Mouse (Mus musculus) heart, embryonic 10.5 days (tissue): ENCODE results near the gene Myrip. TPM values are rescaled to one million over a fixed set of nuclear protein-coding genes. Genes with fewer than 3 reads are reported as not detected.

Experiments
- DNase-seq: peaks from one replicate; pipeline ENCODE4 v3.0.0-alpha.2; 2017; ENCODE audit warnings: low spot score
- H3K27ac ChIP-seq: fragments of 300-500 bp; sonication (generic); 2 replicates; pipeline ENCODE4 v1.5.1; 2016; ENCODE audit warnings: mild to moderate bottlenecking
- H3K27me3 ChIP-seq: fragments of 300-500 bp; sonication (generic); 2 replicates; pipeline ENCODE4 v1.6.1; 2016; ENCODE audit warnings: mild to moderate bottlenecking; ENCODE audit not compliant: poor library complexity, insufficient read depth, severe bottlenecking
- H3K36me3 ChIP-seq: fragments of 300-500 bp; sonication (generic); 2 replicates; pipeline ENCODE4 v1.6.1; 2016; ENCODE audit warnings: mild to moderate bottlenecking, moderate library complexity
- H3K4me1 ChIP-seq: fragments of 300-500 bp; sonication (generic); 2 replicates; pipeline ENCODE4 v1.6.1; 2016; ENCODE audit warnings: mild to moderate bottlenecking
- H3K4me3 ChIP-seq: fragments of 300-500 bp; sonication (generic); 2 replicates; pipeline ENCODE4 v1.5.1; 2016; ENCODE audit warnings: mild to moderate bottlenecking, moderate library complexity
- H3K9me3 ChIP-seq: fragments of 300-500 bp; sonication (generic); 2 replicates; pipeline ENCODE4 v1.6.1; 2016; ENCODE audit warnings: mild to moderate bottlenecking, moderate library complexity
- WGBS: fragments of 180-500 bp; shearing (Covaris S2); methylation state at CpG from one replicate; pipeline ENCODE4 v1.1.7; 2016; 5-methylcytosine and 5-hydroxymethylcytosine counted together
- polyA plus RNA-seq: library from polyadenylated mRNA; unstranded; fragments of >200 nt; fragmentation: Nextera tagmentation; extraction: Ambion mirVana; gene quantifications from 2 replicates; pipeline ENCODE4 v1.2.1, GENCODE M21; 2016

Myrip gene
- polyA plus RNA-seq, 1 experiment from 2014 or later: 0.15 TPM

DNA sequence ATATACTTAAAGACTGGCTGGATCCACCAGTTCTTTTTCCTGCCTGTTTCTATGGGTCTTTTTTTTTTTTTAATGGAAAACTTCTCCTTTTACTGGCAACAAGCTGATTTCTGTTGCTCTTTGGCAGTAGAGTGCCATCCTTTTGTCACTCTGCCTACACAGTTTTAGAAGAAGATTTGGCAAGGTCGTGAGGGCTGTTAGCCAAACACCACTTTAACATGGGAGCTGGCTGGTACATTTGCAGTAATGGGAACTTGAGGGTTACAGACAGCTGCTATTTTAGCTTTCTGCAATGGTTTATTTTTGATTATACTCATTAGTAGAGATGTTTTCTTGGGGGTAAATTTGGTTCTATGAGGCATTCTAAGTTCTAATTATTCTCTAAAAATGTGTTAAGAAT is 137.5 kb downstream of the Myrip start:
- WGBS: 63% methylated on average over 1 of the region's 1 CpGs
- no peak overlapping the region for H3K27ac ChIP-seq
- no peaks in the 10 kb centered on the region for H3K27me3 ChIP-seq
- H3K9me3 ChIP-seq: no peaks in the 10 kb centered on the region
- no peak overlapping the region for H3K4me3 ChIP-seq
- no peak for DNase-seq
- H3K4me1 ChIP-seq: no peaks in the 10 kb centered on the region
- no peaks in the 10 kb centered on the region for H3K36me3 ChIP-seq

DNA sequence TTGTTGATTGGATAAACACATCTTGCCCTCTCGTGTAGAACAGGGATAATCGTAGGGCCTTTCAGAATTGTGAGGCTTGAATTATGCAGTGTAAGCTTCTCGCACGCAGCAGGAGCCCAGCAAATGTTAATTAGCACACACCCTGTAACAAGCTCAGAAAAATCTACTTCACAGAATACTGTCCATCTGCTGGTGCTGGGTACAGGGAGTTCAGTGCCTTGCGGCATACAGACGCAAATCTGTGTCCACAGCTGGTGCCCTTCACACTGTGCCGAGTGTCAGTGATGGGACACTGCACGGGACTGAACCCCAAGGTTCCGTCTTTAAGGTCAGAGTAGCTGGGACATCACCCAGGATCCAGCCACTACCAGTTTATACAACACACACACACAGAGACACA is 143.3 kb downstream of the Myrip start:
- no peaks in the 10 kb centered on the region for H3K36me3 ChIP-seq
- DNase-seq: no peak
- H3K4me1 ChIP-seq: no peaks in the 10 kb centered on the region
- no peak overlapping the region for H3K4me3 ChIP-seq
- H3K27me3 ChIP-seq: no peaks in the 10 kb centered on the region
- no peaks in the 10 kb centered on the region for H3K9me3 ChIP-seq
- 75% methylated on average over 9 of the region's 9 CpGs for WGBS
- H3K27ac ChIP-seq: no peak overlapping the region

GRCm38 (mm10) chr9:120449696-120450329 is 148.5 kb downstream of the Myrip start:
- Histone ChIP-seq H3K9me3 (no peaks in the 10 kb centered on the region), H3K4me1 (no peaks in the 10 kb centered on the region), H3K4me3 (no peak overlapping the region), H3K36me3 (no peaks in the 10 kb centered on the region), H3K27me3 (no peaks in the 10 kb centered on the region), H3K27ac (no peak overlapping the region)
- WGBS: 78% methylated on average over 6 of the region's 6 CpGs
- DNase-seq: no peak

DNA sequence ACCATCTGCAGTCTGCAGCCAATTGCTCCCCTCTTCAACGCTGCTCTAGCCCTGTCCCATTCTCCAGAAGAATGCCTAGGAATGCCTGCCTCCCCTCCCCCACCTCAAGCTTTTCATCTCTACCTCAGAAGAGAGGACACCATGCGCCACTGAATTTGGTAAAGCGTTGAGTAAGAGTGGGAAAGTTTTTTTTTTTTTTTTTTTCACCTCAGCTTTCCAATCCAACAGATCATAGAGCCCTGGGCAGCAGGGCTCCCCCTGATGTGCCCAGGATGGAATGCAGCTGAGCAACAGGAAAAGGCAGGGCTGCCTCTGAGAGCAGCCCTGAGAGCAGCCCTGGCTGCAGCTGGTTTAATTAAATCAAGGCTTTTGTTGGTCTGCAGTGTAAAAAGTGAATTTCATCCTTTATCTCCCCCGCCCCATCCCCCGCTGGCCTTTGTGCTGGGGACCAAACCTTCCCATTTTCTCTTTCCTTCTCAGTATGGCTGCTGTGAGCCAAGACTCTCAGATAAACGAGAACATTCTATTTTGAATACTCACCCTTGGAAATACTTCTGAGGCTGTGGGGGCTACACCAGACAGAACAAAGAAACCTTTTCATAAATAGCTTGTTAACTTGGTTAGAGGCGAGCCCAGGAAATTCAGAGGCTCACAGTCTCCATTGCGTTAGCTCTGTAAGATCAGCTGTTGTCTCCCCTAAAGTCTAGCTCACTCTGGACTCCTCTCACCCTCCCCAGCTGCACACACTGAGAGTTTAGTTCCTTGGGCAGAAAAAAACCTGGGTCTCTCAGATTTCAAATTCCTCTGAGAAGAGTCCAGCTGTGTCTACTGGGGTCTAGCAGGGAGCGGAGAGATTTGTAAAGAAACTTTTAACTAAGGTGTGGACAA is 154.7 kb downstream of the Myrip start:
- peaks cover 8% of the 10 kb centered on the region; the same call in 1 of the 2 replicates for H3K4me1 ChIP-seq
- H3K36me3 ChIP-seq: no peaks in the 10 kb centered on the region
- DNase-seq: no peak
- 37% methylated on average over 9 of the region's 9 CpGs for WGBS
- no peaks in the 10 kb centered on the region for H3K9me3 ChIP-seq
- H3K4me3 ChIP-seq: no peak overlapping the region
- H3K27me3 ChIP-seq: no peaks in the 10 kb centered on the region
- peak overlapping the region; percentile 56 for H3K27ac ChIP-seq

GRCm38 (mm10) chr9:120470431-120470830 is 169.1 kb downstream of the Myrip start:
- Histone ChIP-seq H3K36me3 (no peaks in the 10 kb centered on the region), H3K27me3 (0 out of 2 replicates have a peak, but pooled peaks cover 4% of the 10 kb centered on the region), H3K4me1 (no peaks in the 10 kb centered on the region), H3K27ac (no peak overlapping the region), H3K4me3 (no peak overlapping the region), H3K9me3 (no peaks in the 10 kb centered on the region)
- no peak for DNase-seq
- WGBS: 77% methylated on average over 1 of the region's 1 CpGs

DNA sequence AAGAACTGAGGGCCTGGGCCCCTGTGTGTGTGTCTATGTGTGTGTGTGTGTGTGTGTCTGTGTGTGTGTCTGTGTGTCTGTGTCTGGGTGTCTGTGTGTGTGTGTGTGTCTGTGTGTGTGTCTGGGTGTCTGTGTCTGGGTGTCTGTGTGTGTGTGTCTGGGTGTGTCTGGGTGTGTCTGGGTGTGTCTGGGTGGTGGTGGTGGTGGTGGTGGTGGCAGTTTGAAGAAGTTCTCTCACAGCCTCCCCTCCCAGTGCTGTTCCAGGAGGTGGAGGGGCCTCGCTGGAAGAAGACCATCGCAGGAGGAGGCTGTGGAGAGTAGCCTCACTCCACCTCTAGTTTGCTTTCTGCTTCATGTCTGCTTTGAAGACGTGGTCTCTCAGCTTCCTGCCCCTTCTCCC is 180.3 kb downstream of the Myrip start:
- WGBS: 78% methylated on average over 3 of the region's 3 CpGs
- no peaks in the 10 kb centered on the region for H3K36me3 ChIP-seq
- H3K27ac ChIP-seq: no peak overlapping the region

DNA sequence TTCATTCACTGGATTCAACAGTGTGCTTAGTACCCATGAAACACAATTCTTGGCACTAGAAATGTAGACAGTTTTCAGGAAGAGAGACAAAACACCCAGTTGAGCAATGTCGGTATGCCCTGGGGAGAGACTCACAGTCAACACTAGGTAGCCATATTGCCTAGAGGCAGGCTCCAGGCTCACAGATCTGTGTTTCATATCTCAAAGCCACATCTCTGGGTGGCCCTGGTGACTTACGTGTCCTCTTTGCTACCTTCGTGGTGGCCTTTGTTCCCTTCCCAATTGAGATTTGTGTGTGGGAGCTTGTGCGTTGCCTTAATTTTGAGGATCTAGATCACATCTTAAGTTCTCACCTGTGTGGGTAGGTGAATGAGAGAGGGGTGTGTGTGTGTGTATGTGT is 181.1 kb downstream of the Myrip start:
- no peaks in the 10 kb centered on the region for H3K9me3 ChIP-seq
- H3K4me1 ChIP-seq: peaks cover 8% of the 10 kb centered on the region
- DNase-seq: no peak
- no peaks in the 10 kb centered on the region for H3K36me3 ChIP-seq
- 87% methylated on average over 4 of the region's 4 CpGs for WGBS
- H3K27me3 ChIP-seq: no peaks in the 10 kb centered on the region
- H3K27ac ChIP-seq: no peak overlapping the region
- no peak overlapping the region for H3K4me3 ChIP-seq

More for the DNA sequence above, 180.3 kb downstream of the Myrip start:
- Histone ChIP-seq H3K9me3 (no peaks in the 10 kb centered on the region), H3K27me3 (no peaks in the 10 kb centered on the region), H3K4me1 (peaks cover 8% of the 10 kb centered on the region), H3K4me3 (no peak overlapping the region)
- DNase-seq: no peak

DNA sequence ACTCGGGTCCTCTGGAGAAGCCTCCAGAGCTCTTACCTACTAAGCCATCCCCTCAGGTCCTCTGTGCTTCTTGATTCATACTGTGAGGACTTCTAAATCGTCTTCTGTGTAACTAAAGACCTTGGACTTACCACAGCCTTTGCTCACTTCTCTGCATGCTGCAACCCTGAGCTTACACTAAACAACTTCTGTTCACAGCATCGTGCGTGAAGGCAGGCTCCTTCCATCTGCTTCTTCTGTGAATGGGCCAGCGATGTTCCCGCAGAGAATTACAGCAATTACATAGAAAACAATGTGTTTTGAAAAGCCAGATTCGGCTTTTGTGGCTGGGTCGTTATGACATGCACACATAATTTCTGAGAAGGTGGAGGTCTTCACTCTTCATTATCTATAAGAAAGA is 181.8 kb downstream of the Myrip start:
- WGBS: 80% methylated on average over 8 of the region's 8 CpGs
- no peaks in the 10 kb centered on the region for H3K27me3 ChIP-seq

GRCm38 (mm10) chr9:120487076-120487475 is 185.8 kb downstream of the Myrip start:
- Histone ChIP-seq H3K27ac (no peak overlapping the region), H3K4me1 (0 out of 2 replicates have a peak, but pooled peaks cover 4% of the 10 kb centered on the region), H3K36me3 (no peaks in the 10 kb centered on the region), H3K9me3 (no peaks in the 10 kb centered on the region), H3K4me3 (no peak overlapping the region), H3K27me3 (no peaks in the 10 kb centered on the region)
- 74% methylated on average over 8 of the region's 8 CpGs for WGBS
- no peak for DNase-seq

More for the DNA sequence above, 181.8 kb downstream of the Myrip start:
- no peak for DNase-seq
- no peaks in the 10 kb centered on the region for H3K9me3 ChIP-seq
- H3K4me1 ChIP-seq: peaks cover 3% of the 10 kb centered on the region
- H3K27ac ChIP-seq: no peak overlapping the region
- no peaks in the 10 kb centered on the region for H3K36me3 ChIP-seq
- H3K4me3 ChIP-seq: no peak overlapping the region

- Histone ChIP-seq H3K27me3 (no peaks in the 10 kb centered on the region), H3K9me3 (no peaks in the 10 kb centered on the region), H3K36me3 (peaks cover 27% of the 10 kb centered on the region), H3K27ac (peak overlapping the region; percentile 100; the same call in 1 of the 2 replicates), H3K4me1 (peaks cover 14% of the 10 kb centered on the region), H3K4me3 (peak overlapping the region; percentile 98)
- WGBS: 85% methylated on average over 3 of the region's 3 CpGs
- DNase-seq: no peak
These were observed 190.2 kb downstream of the Myrip start for GRCm38 (mm10) chr9:120491509-120491908.

- 3% methylated on average over 19 of the region's 19 CpGs for WGBS
- Histone ChIP-seq H3K9me3 (no peaks in the 10 kb centered on the region), H3K27ac (peak within 1 kb of the TSS; percentile 100), H3K4me1 (peaks cover 14% of the 10 kb centered on the region), H3K4me3 (peak within 1 kb of the TSS; percentile 98), H3K36me3 (peaks cover 27% of the 10 kb centered on the region), H3K27me3 (no peaks in the 10 kb centered on the region)
- no peak for DNase-seq
These were observed 190.7 kb downstream of the Myrip start, which contains the start of gene Eif1b for GRCm38 (mm10) chr9:120492010-120492399. TSS of gene Eif1b (plus strand) at chr9:120492232.

DNA sequence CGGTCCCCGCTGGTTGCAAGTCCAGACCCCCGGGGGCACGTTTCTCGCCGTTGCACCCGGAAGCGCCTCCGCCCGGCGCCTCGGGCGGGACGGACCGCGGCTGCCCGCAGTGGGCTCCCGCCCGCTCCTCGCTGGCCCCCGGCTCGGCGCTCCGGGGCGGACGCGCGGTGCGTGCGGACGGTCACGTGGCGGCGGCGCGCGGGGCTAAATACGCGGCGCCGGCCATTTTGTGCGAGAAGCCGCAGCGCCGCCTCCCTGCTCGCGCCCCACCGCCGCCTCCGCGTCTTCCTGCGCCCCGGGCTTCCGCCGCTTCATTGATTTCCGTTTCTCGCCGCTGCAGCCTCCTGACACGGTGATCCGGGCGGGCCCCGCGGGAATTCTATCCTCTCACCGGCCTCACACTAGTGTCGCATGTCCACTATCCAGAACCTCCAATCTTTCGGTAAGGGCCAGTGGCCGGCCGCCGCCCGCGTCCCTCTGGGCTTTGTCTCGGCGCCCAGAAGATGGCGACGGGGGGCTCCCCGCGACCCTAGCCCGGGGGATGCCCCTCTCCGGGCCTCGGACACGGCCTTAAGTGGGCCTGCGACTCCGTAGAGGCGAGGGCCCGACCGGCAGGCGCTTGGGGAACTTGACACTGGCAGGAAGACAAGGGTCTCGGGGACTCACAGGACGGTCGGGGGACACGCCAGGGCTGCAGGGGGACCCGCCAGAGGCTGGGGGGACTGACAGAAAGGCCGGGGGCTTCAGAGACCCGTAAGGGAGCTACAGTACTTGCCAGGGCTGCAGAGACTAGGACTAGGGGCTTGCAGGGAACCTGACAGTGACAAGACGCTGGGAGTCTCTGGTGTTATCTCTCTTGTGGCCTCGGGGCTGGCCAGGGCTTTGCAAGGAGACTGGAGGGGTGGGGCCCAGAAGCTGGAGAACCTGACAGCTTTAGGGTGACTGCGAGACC is 191.4 kb downstream of the Myrip start:
- no peaks in the 10 kb centered on the region for H3K27me3 ChIP-seq
- H3K4me3 ChIP-seq: peak overlapping the region; percentile 98
- peaks cover 27% of the 10 kb centered on the region for H3K36me3 ChIP-seq
- peak; percentile 91 for DNase-seq
- no peaks in the 10 kb centered on the region for H3K9me3 ChIP-seq
- H3K27ac ChIP-seq: peak overlapping the region; percentile 100
- peaks cover 14% of the 10 kb centered on the region for H3K4me1 ChIP-seq
- under 1% methylated on average over 96 of the region's 97 CpGs for WGBS
